Mouse (Mus musculus) cortical plate, adult 2 months (tissue): ENCODE data around the gene C1qtnf2. TPM values are rescaled to one million over a fixed set of nuclear protein-coding genes. Genes with fewer than 3 reads are reported as not detected.

Experiments used
- H3K27ac ChIP-seq: fragments of 200-500 bp; 2 replicates; pipeline ENCODE4 v1.5.1; 2012; ENCODE audit warnings: low read length, control low read depth, inconsistent platforms; ENCODE audit not compliant: insufficient read depth
- H3K4me1 ChIP-seq: fragments of 200-500 bp; 2 replicates; pipeline ENCODE4 v1.6.1; 2011; ENCODE audit warnings: low read length; ENCODE audit not compliant: control insufficient read depth, insufficient read depth
- H3K4me3 ChIP-seq: fragments of 200-500 bp; 2 replicates; pipeline ENCODE4 v1.5.1; 2011; ENCODE audit warnings: mild to moderate bottlenecking, low read length, control low read depth; ENCODE audit not compliant: insufficient read depth
- CTCF ChIP-seq: fragments of 200-500 bp; IDR thresholded peaks from 2 replicates; pipeline ENCODE4 v1.5.1; 2011; ENCODE audit warnings: mild to moderate bottlenecking, control low read depth, low read length; ENCODE audit not compliant: insufficient read depth; ENCODE audit errors: extremely low read depth
- POLR2A ChIP-seq: fragments of 200-500 bp; IDR thresholded peaks from 2 replicates; pipeline ENCODE4 v1.6.1; 2011; ENCODE audit warnings: mild to moderate bottlenecking, low read length, control low read depth; ENCODE audit not compliant: insufficient read depth; ENCODE audit errors: extremely low read depth
- polyA plus RNA-seq: library from polyadenylated mRNA; depleted of rRNA; stranded (reverse); fragments of >200 nt; gene quantifications from 2 replicates; pipeline ENCODE4 v1.2.3, GENCODE M21; 2012

C1qtnf2 gene
- polyA plus RNA-seq, 1 experiment = 3.7 TPM

DNA sequence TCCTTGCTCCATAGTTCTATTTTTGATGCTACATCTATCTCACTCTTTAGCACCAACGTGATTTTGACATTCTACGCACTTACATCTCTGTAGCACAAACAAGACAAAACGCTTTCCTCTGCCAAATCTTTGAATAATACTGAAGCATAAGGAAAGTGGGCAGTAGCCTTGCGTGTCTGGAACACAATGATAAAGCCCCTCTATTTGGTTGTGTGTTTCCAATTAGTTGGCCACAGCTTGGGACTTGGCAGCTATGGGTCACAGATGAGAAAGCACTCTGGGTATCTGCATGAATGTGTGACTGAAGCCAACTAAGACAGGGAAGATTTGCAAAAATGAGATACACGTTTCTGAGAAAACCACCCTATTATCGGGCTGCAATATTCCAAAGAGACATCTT is 33.9 kb downstream of the C1qtnf2 start:
- H3K4me3 ChIP-seq = no peak overlapping the region
- TF ChIP-seq CTCF (no peak), POLR2A (no peak)
- no peak overlapping the region for H3K27ac ChIP-seq
- no peaks in the 10 kb centered on the region for H3K4me1 ChIP-seq

DNA sequence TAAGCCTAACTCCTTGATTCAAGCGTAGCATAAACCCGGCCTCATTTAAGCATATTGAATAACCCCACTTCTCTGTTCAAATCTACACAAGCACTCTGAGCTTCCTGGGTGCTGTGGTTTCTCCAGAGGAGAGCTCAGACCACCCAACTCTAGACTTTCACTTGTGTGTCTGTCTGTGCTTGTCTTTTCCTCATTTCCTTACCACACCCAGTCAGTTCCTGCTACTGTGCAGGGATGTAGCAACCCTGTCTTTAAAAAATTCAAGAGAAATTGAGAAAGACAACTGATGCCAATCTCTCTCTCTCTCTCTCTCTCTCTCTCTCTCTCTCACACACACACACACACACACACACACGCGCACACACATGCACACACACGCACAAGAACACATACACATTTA is 35.8 kb downstream of the C1qtnf2 start:
- Histone ChIP-seq H3K4me1 (no peaks in the 10 kb centered on the region), H3K27ac (no peak overlapping the region), H3K4me3 (no peak overlapping the region)
- TF ChIP-seq CTCF (no peak), POLR2A (no peak)

DNA sequence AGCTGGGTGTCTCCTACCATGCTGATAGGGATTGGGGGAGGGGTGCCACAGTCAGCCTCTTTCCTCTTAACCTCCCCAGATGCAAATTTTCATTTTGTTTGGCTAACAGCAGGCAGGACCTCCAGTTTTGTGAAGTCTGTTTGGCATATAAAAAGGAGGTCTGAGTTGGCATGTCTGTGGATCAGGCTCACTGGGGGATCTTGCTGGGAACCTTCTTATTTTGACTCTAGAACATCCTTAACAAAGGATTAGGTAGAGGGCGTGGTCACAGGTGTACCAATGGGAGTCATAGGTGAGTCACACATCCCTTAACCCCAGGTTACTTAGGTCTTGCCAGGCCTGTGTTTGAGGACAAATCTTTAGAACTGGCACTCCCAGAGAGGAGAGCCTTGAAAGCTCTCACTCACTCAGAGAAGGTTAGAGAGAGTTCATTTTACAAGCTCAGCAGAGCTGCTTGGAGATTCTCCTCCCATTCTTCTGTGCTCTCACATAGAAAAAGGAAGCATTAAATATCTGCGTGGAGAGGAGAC is 38.6 kb downstream of the C1qtnf2 start:
- Histone ChIP-seq H3K4me3 (no peak overlapping the region), H3K27ac (no peak overlapping the region), H3K4me1 (no peaks in the 10 kb centered on the region)
- no peak for TF ChIP-seq POLR2A
- no peak for TF ChIP-seq CTCF

DNA sequence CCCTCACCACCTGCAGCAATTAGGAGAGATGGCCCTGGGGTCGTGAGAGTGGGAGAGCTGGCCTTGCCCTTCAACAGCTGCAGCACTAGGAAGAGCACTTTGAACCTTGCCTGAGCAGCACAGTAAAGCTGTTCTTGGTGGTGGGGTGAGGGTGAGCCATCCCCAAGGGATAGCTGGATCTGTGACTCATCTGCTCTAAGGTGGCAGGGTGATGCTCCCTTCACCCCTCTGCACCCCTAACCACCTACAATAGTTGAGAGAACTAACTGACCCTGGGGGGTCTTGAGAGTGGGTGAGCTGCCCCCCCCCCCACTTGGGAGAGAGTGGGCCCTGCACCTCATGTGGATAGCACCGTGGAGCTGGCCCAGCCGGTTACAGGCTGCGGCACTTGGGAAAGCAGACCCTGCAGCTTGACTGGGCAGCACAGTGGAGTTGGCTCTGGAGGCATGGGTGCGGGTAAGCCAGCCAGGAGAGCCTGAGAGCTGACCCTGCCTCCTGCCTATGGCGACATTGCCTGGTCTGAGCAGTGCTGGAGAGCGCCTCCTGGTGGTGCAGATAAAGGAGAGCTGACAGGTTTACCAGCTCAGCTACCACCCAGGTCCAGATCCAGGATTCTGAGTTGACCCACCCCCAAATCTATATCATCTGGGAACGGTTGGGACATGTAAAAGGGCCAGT is 42.4 kb downstream of the C1qtnf2 start:
- Histone ChIP-seq H3K4me3 (no peak overlapping the region), H3K27ac (no peak overlapping the region), H3K4me1 (no peaks in the 10 kb centered on the region)
- TF ChIP-seq CTCF = peak; percentile 42
- no peak for TF ChIP-seq POLR2A

DNA sequence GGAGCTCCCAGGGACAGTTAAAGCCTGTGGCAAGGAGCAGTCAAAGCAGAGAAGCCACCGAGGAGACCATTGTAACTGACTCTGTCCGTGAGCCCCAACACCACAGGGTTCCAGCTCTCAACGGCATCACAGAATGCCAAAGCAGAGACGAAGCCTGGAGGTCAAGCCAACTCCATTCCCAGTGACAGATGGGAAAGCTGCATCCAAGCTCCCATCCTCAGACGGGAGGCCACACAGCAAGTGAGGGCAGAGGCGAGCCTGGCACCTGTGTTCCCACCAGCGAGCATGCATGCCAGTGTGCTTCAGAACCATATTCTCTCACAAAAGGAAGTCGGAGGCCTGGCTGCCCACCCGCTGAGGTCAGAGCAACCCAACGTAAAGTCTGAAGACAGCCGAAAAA is 43.6 kb downstream of the C1qtnf2 start:
- Histone ChIP-seq H3K27ac (no peak overlapping the region), H3K4me3 (no peak overlapping the region), H3K4me1 (no peaks in the 10 kb centered on the region)
- TF ChIP-seq CTCF = no peak
- TF ChIP-seq POLR2A = no peak

DNA sequence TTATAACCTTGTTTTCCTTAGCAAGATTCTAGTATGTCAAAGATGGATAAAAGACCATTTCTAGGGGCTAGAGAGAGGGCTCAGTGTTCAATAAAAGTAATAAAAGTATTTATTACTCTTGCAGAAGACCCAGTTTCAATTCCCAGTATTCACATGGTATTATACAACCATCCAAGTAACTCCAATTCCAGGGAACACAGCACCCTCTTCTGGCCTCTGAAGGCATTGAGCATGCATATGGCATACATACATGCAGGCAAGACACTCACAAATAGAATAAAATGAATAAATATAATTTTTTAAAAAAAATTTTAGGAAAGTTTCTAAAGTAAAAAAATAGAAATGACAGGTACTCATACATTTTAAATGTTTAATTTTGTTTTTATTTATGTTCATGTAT is 44.0 kb downstream of the C1qtnf2 start:
- Histone ChIP-seq H3K4me3 (no peak overlapping the region), H3K27ac (no peak overlapping the region), H3K4me1 (no peaks in the 10 kb centered on the region)
- no peak for TF ChIP-seq CTCF
- no peak for TF ChIP-seq POLR2A

DNA sequence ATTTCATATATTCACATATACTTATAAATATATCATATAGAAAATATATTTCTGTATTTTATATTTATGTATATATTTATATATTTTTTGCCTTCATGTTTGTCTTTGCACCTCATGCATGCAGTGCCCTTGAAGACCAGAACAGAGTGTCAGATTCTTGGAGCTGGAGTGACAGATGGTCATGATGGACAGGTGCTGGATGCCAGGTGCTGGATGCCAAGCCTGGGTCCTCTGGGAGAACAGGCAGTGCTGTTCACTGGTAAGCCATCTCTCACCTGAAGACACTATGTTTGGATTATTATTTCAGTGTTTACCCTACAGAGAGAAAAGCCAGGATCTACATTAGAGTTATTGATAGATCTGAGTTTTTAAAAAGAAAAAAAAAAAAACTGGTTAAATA is 44.7 kb downstream of the C1qtnf2 start:
- TF ChIP-seq POLR2A (no peak), CTCF (no peak)
- H3K4me1 ChIP-seq = no peaks in the 10 kb centered on the region
- no peak overlapping the region for H3K4me3 ChIP-seq
- no peak overlapping the region for H3K27ac ChIP-seq

DNA sequence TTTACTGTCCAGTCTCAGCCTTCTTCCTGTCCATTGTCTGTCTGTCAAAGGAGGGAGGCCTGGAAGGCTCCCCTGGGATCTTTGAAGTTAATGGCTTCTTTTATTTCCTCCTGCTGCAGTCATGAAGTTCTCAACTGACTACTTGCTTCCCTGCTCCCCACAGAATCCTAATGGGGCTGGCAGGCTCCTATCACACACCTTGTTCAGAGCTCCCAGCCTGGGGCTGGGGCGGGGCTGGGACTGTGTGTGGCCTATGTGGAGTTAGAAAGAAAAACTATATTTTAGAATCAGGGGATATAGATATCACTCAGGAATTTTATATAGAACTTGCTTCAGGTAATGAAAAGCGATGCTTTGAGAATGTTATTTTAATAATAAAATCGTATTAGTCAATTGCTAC is 46.4 kb downstream of the C1qtnf2 start:
- H3K4me3 ChIP-seq = no peak overlapping the region
- H3K27ac ChIP-seq = no peak overlapping the region
- TF ChIP-seq POLR2A = no peak
- no peak for TF ChIP-seq CTCF
- H3K4me1 ChIP-seq = no peaks in the 10 kb centered on the region

DNA sequence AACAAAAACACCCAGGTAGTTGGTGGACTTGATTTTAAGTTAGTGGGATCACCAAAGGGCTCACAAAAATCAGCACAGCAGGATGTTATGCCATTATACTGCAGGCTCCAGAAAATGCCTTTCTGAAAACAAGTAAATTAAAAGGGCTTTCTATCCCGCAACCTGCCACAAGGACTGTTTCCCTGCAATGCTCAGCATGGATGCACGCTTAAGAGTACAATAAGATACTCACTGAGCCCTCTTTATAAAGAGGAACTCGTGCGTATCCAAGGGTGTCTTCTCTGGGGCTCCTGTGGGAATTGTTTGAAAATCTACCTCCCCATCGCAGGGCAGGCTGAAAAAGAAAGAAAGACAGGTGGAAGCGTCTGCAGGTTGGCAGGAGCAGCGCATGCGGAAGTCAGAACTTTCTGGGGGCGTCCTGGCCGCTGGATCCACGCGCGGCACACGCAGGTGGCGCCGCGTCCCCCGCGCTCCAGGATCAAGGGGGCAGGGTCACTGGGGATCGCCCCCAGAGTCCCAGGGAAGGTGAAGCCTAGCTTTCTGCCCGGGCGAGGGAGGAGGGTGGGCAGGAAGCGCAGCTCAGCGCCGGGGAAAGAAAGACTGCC is 54.1 kb downstream of the C1qtnf2 start:
- TF ChIP-seq CTCF (no peak), POLR2A (0 out of 2 replicates have a peak, but pooled peaks have one; percentile 28)
- no peaks in the 10 kb centered on the region for H3K4me1 ChIP-seq
- peak overlapping the region; percentile 83 for H3K27ac ChIP-seq
- H3K4me3 ChIP-seq = peak overlapping the region; percentile 98
